Mouse (Mus musculus): ENCODE measurements around the gene Sigmar1.
"Not testable (repeated sequence)": the region's sequence is repeated elsewhere in the genome, so short reads cannot be mapped to it uniquely, and the experiment has no call there.

DNA sequence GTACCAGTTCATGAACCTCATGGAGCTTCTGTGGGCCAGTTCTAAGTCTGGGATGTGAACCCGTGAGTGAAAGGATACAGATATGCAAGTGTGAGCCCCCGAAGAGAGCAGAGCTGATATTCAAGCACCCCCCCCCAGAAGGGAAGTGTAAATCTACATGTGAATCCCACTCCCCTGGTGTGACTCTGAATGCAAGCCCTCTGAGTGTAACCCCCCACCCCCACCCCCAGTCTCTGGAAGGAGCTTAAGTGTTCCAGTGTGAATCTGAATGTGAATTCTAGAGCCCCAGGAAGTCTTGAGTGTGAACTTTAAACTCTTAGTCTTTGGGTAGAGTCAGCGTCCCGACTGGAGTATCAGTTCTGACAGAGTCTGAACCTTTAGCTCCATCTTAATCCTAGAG lies 62.4 kb downstream of the Sigmar1 start:
- TF ChIP-seq CTCF (IDR thresholded peaks at IDR 0.05; ENCODE audit: control insufficient read depth, insufficient read depth, insufficient replicate concordance, low read depth, low read length); POLR2A (IDR thresholded peaks at IDR 0.05; ENCODE audit: control insufficient read depth, low read depth, low read length): not testable (repeated sequence)

All from testis, adult 2 months (tissue).